Mouse (Mus musculus) cerebellum, adult 9-11 months (tissue): ENCODE measurements around the gene Rhot1.
"Not testable (repeated sequence)": the region's sequence is repeated elsewhere in the genome, so short reads cannot be mapped to it uniquely, and the experiment has no call there.

Source experiments
- DNase-seq: peaks from one replicate; pipeline ENCODE4 v3.0.0; 2022

Gene Rhot1

GRCm38 (mm10) chr11:80196351-80196750, 12.5 kb upstream of the Rhot1 start:
- DNase-seq, result no peak

- no peak for DNase-seq
Observed at GRCm38 (mm10) chr11:80199316-80199715, 9.5 kb upstream of the Rhot1 start.

- DNase-seq, result no peak
Observed at GRCm38 (mm10) chr11:80199773-80200172, 9.0 kb upstream of the Rhot1 start.

- no peak for DNase-seq
Observed at GRCm38 (mm10) chr11:80200326-80200725, 8.5 kb upstream of the Rhot1 start.

GRCm38 (mm10) chr11:80202296-80202695, 6.5 kb upstream of the Rhot1 start:
- DNase-seq, result no peak

GRCm38 (mm10) chr11:80204037-80204436, 4.8 kb upstream of the Rhot1 start:
- peak; percentile 49 for DNase-seq

- no peak for DNase-seq
Observed at GRCm38 (mm10) chr11:80204941-80205340, 3.9 kb upstream of the Rhot1 start.

- DNase-seq, result no peak
Observed at GRCm38 (mm10) chr11:80208465-80208859, 357 bp upstream of the Rhot1 start.

- DNase-seq, result no peak
Observed at GRCm38 (mm10) chr11:80210321-80210720, 1.5 kb downstream of the Rhot1 start.

- DNase-seq, result no peak
Observed at GRCm38 (mm10) chr11:80212282-80212681, 3.5 kb downstream of the Rhot1 start.

GRCm38 (mm10) chr11:80215291-80215690, 6.5 kb downstream of the Rhot1 start:
- DNase-seq, result no peak

GRCm38 (mm10) chr11:80218657-80219293, 10.0 kb downstream of the Rhot1 start:
- DNase-seq, result no peak

- DNase-seq, result not testable (repeated sequence)
Observed at GRCm38 (mm10) chr11:80230066-80230465, 21.2 kb downstream of the Rhot1 start.

- no peak for DNase-seq
Observed at GRCm38 (mm10) chr11:80237278-80237677, 28.5 kb downstream of the Rhot1 start.

- DNase-seq, result peak; percentile 28
Observed at GRCm38 (mm10) chr11:80238306-80238705, 29.5 kb downstream of the Rhot1 start.

- no peak for DNase-seq
Observed at GRCm38 (mm10) chr11:80247026-80247425, 38.2 kb downstream of the Rhot1 start.

- DNase-seq, result no peak
Observed at GRCm38 (mm10) chr11:80248531-80248930, 39.7 kb downstream of the Rhot1 start.

GRCm38 (mm10) chr11:80264137-80264536, 55.3 kb downstream of the Rhot1 start:
- DNase-seq, result no peak

GRCm38 (mm10) chr11:80271096-80271495, 62.3 kb downstream of the Rhot1 start:
- no peak for DNase-seq

- DNase-seq, result no peak
Observed at GRCm38 (mm10) chr11:80275011-80275410, 66.2 kb downstream of the Rhot1 start.

GRCm38 (mm10) chr11:80278054-80278453, 69.2 kb downstream of the Rhot1 start:
- no peak for DNase-seq

- no peak for DNase-seq
Observed at GRCm38 (mm10) chr11:80283786-80284185, 75.0 kb downstream of the Rhot1 start.

- DNase-seq, result no peak
Observed at GRCm38 (mm10) chr11:80284641-80285040, 75.8 kb downstream of the Rhot1 start.

GRCm38 (mm10) chr11:80287150-80287549, 78.3 kb downstream of the Rhot1 start:
- peak; percentile 65 for DNase-seq

GRCm38 (mm10) chr11:80289701-80290445, 81.1 kb downstream of the Rhot1 start:
- DNase-seq, result peak; percentile 22
